ENCODE assay signal across 8 mouse cellular contexts in the genomic region with DNA sequence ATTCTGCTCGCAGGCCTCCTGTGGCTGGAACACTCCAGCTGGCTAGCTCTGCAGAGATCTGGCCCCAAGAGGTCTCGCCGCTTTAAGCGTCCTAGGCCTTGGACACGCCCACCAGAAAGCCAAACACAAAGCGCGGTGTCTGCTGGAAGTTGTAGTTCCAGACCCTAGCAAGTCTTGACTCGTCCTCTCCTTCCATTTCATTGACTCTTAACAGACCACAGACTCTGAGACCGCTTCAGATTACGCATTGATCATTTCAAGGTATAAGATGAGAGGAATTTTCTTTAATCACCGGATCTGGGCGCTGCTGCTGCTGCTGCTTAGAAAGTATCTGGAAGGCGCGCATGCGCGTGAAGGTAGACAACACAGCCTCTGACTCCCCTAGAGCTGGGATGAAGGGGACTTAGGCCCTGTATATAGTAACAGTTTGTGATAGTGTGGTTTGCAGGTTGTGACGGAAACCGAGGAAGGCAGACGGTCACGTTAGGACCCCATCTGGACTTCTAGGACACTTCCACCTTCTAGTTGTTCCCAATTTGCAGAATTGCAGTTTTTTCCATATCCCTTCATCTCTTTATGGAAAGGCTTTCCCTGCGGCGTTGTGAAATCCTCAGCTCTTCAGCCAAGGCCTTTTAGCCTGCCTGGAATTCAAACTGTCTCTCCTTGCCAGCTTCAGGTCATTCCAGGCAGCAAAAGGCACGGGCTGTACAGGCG. TPM values are rescaled to one million over a fixed set of nuclear protein-coding genes. Genes with fewer than 3 reads are reported as not detected.
A peak's percentile ranks its signal among the peaks of the same experiment; 100 is the strongest.
DNase-seq lines count a peak whose midpoint lies in the region; ATAC-seq and TF ChIP-seq lines count a peak whose summit lies in the region.

No protein-coding gene starts in this region.

- no peaks in the 10 kb centered on the region for H3K9me3 ChIP-seq in ES-E14 (ENCODE audit: control insufficient read depth, insufficient read depth, low read depth, low read length)
- H3K9me3 ChIP-seq in forebrain, embryonic 16.5 days (ENCODE audit: control insufficient read depth, low read length), result no peaks in the 10 kb centered on the region
- no peaks in the 10 kb centered on the region for H3K9me3 ChIP-seq in liver, postnatal 0 days (ENCODE audit: low read length)
- H3K9me3 ChIP-seq in neural tube, embryonic 13.5 days, result no peaks in the 10 kb centered on the region

- H3K4me2 ChIP-seq in forebrain, embryonic 16.5 days (ENCODE audit: low read length), result peak overlapping the region; percentile 58
- peak overlapping the region; percentile 70 for H3K4me2 ChIP-seq in liver, postnatal 0 days (ENCODE audit: low read depth, low read length)
- H3K4me2 ChIP-seq in neural tube, embryonic 13.5 days, result peak overlapping the region; percentile 46

- ATAC-seq in forebrain, embryonic 16.5 days, result peak; percentile 99
- ATAC-seq in liver, postnatal 0 days, result peak; percentile 96
- peak; percentile 98 for ATAC-seq in neural tube, embryonic 13.5 days (ENCODE audit: low read depth)

- no peak overlapping the region for H3K27ac ChIP-seq in ES-E14 (ENCODE audit: insufficient read depth, low read depth, low read length, poor library complexity, severe bottlenecking)
- peak overlapping the region; percentile 62; the same call in 1 of the 2 replicates for H3K27ac ChIP-seq in cerebellum, adult 2 months (ENCODE audit: insufficient read depth, low read length)
- H3K27ac ChIP-seq in forebrain, embryonic 16.5 days (ENCODE audit: low read length), result peak overlapping the region; percentile 69
- no peak overlapping the region for H3K27ac ChIP-seq in liver, postnatal 0 days (ENCODE audit: low read depth)
- H3K27ac ChIP-seq in neural tube, embryonic 13.5 days (replicated peaks), result peak overlapping the region; percentile 66

- no peak for TF ChIP-seq EP300 in liver, postnatal 0 days (IDR thresholded peaks at IDR 0.05; ENCODE audit: low read depth)

- no peak for TF ChIP-seq CTCF in cerebellum, adult 2 months (IDR thresholded peaks at IDR 0.05; ENCODE audit: borderline replicate concordance, insufficient read depth, low read depth, low read length)
- TF ChIP-seq CTCF in liver, postnatal 0 days (IDR thresholded peaks at IDR 0.05; ENCODE audit: low read depth), result no peak

- DNase-seq in ES-E14 (ENCODE audit: low read depth, low spot score), result peak; percentile 85
- DNase-seq in cerebellum, adult 2 months, result peak; percentile 90 to 92
- DNase-seq in heart, postnatal 25 days (ENCODE audit: low spot score), result peak; percentile 82
- DNase-seq in layer of hippocampus, adult 11-12 months (ENCODE audit: low spot score), result peak; percentile 93
- DNase-seq in liver, postnatal 0 days, result peak; percentile 83
- DNase-seq in telencephalon, adult 2 months (ENCODE audit: low read depth, low spot score), result peak; percentile 95

- H3K27me3 ChIP-seq in cerebellum, adult 2 months (ENCODE audit: control insufficient read depth, insufficient read depth, low read length), result no peaks in the 10 kb centered on the region
- H3K27me3 ChIP-seq in forebrain, embryonic 16.5 days (replicated peaks; ENCODE audit: control insufficient read depth, insufficient read depth, low read length), result no peaks in the 10 kb centered on the region
- H3K27me3 ChIP-seq in liver, postnatal 0 days (ENCODE audit: insufficient read depth, low read length), result no peaks in the 10 kb centered on the region
- no peaks in the 10 kb centered on the region for H3K27me3 ChIP-seq in neural tube, embryonic 13.5 days

- 4% methylated on average over 24 of the region's 24 CpGs for WGBS in cerebellum, adult 2 months
- WGBS in forebrain, embryonic 16.5 days, result 11% methylated on average over 24 of the region's 24 CpGs
- 20% methylated on average over 24 of the region's 24 CpGs for WGBS in liver, postnatal 0 days (ENCODE audit: insufficient replicate concordance)
- 20% methylated on average over 24 of the region's 24 CpGs for whole genome bisulfite sequencing in neural tube, embryonic 13.5 days

- intact Hi-C loops in heart, postnatal 25 days (cut with DNase I), result loop anchor here (2.0 to 10.0 kb wide), 4 partner anchors 21 to 399 kb away; no protein-coding TSS in a partner anchor

- no peaks in the 10 kb centered on the region; a peak in 1 of 4 replicates for H3K4me1 ChIP-seq in ES-E14 (ENCODE audit: control insufficient read depth in 2 of 2, insufficient read depth in 2 of 2, low read length in 2 of 2, poor library complexity in 1 of 2)
- H3K4me1 ChIP-seq in cerebellum, adult 2 months (ENCODE audit: control insufficient read depth, insufficient read depth, low read length), result no peaks in the 10 kb centered on the region; the same call in 1 of the 2 replicates
- peaks cover 10% of the 10 kb centered on the region for H3K4me1 ChIP-seq in forebrain, embryonic 16.5 days (replicated peaks; ENCODE audit: control insufficient read depth, insufficient read depth, low read length)
- peaks cover 4% of the 10 kb centered on the region; the same call in 1 of the 2 replicates for H3K4me1 ChIP-seq in liver, postnatal 0 days (ENCODE audit: insufficient read depth)
- peaks cover 15% of the 10 kb centered on the region for H3K4me1 ChIP-seq in neural tube, embryonic 13.5 days (replicated peaks)

- H3K4me3 ChIP-seq in ES-E14 (ENCODE audit: insufficient read depth in 1 of 2, low read depth in 1 of 2, low read length in 2 of 2, poor library complexity in 1 of 2, severe bottlenecking in 1 of 2), result peak overlapping the region; percentile 26 to 90; a peak in 3 of 4 replicates
- H3K4me3 ChIP-seq in cerebellum, adult 2 months (replicated peaks; ENCODE audit: insufficient read depth, low read depth, low read length), result peak overlapping the region; percentile 68
- H3K4me3 ChIP-seq in forebrain, embryonic 16.5 days (replicated peaks; ENCODE audit: low read length), result peak overlapping the region; percentile 59
- H3K4me3 ChIP-seq in liver, postnatal 0 days (ENCODE audit: low read depth, low read length), result peak overlapping the region; percentile 42
- H3K4me3 ChIP-seq in neural tube, embryonic 13.5 days, result peak overlapping the region; percentile 42

- in situ Hi-C loops in ES-E14 (cut with MboI; ENCODE audit: low sequenced_read_pairs in 2 of 2, unreplicated experiment in 2 of 2), result loop anchor here in 1 of 2 experiments (5.0 kb wide), 1 partner anchor 34 kb away; no protein-coding TSS in a partner anchor

- H3K9ac ChIP-seq in ES-E14 (ENCODE audit: insufficient read depth, low read depth, low read length, poor library complexity, severe bottlenecking), result no peak overlapping the region
- peak overlapping the region; percentile 47 for H3K9ac ChIP-seq in forebrain, embryonic 16.5 days (replicated peaks; ENCODE audit: low read depth, low read length)
- H3K9ac ChIP-seq in liver, postnatal 0 days (replicated peaks), result no peak overlapping the region
- peak overlapping the region; percentile 52 for H3K9ac ChIP-seq in neural tube, embryonic 13.5 days

- TF ChIP-seq POLR2A in cerebellum, adult 2 months (IDR thresholded peaks at IDR 0.05; ENCODE audit: borderline replicate concordance, insufficient read depth, low read length), result no peak; the same call in 1 of the 2 replicates

- H3K36me3 ChIP-seq in ES-E14 (ENCODE audit: control insufficient read depth, insufficient read depth, low read length, poor library complexity, severe bottlenecking), result no peaks in the 10 kb centered on the region
- H3K36me3 ChIP-seq in forebrain, embryonic 16.5 days (ENCODE audit: control insufficient read depth, insufficient read depth), result no peaks in the 10 kb centered on the region
- H3K36me3 ChIP-seq in liver, postnatal 0 days (replicated peaks; ENCODE audit: insufficient read depth, low read length), result no peaks in the 10 kb centered on the region
- H3K36me3 ChIP-seq in neural tube, embryonic 13.5 days, result no peaks in the 10 kb centered on the region

TF ChIP-seq in ES-E14, 5 proteins besides CTCF, POLR2A, EP300 and RAD21:
- TF ChIP-seq MAFK (IDR thresholded peaks at IDR 0.05; ENCODE audit: insufficient read depth, low read depth, low read length) (no peak), CHD2 (IDR thresholded peaks at IDR 0.05; ENCODE audit: low read depth, low read length) (no peak), ZC3H11A (IDR thresholded peaks at IDR 0.05; ENCODE audit: borderline replicate concordance, low read depth, low read length) (peak; percentile 24; the same call in 1 of the 2 replicates), HCFC1 (IDR thresholded peaks at IDR 0.05; ENCODE audit: borderline replicate concordance, insufficient read depth, low read length) (peak; percentile 95), ZNF384 (IDR thresholded peaks at IDR 0.05; ENCODE audit: low read depth, low read length) (no peak)

RNA-seq across cellular contexts. Expression of a gene that starts 36.5 kb away (rescaled TPM):
- total RNA-seq in ES-E14 (2012; rRNA removed), result 18.9 and 23.7 TPM in 2 replicates
- polyA plus RNA-seq in cerebellum, adult 2 months (2012; rRNA removed), result 10.0 and 10.6 TPM in 2 replicates
- polyA plus RNA-seq in forebrain, embryonic 16.5 days (2015; fragmentation: Nextera tagmentation; extraction: Ambion mirVana), result 8.9 and 11.7 TPM in 2 replicates
- total RNA-seq in heart, postnatal 25 days (2021), result 10 to 100 TPM; 13.6 to 19.7 TPM
- polyA plus RNA-seq in liver, postnatal 0 days (2015; fragmentation: Nextera tagmentation; extraction: Ambion mirVana), result 9.9 and 11.0 TPM in 2 replicates
- polyA plus RNA-seq in neural tube, embryonic 13.5 days (2015; fragmentation: Nextera tagmentation; extraction: Ambion mirVana), result 11.5 TPM in 2 replicates

Comparison
In these comparisons a context has a peak if more than half of its experiments do, and no peak if none do; other contexts are left out.
1. H3K27ac ChIP-seq: peak in cerebellum, adult 2 months (single experiment), forebrain, embryonic 16.5 days (single experiment) and neural tube, embryonic 13.5 days (single experiment); none in ES-E14 (single experiment) and liver, postnatal 0 days (single experiment).
2. H3K9ac ChIP-seq: peak in forebrain, embryonic 16.5 days (single experiment) and neural tube, embryonic 13.5 days (single experiment); none in ES-E14 (single experiment) and liver, postnatal 0 days (single experiment).
3. Peak in every context shown above with its lines, with median percentiles within 50 percentile points of each other: DNase-seq, H3K4me3 ChIP-seq, ATAC-seq and H3K4me2 ChIP-seq.